Mouse (Mus musculus): ENCODE data around the gene Idi2.
"Not testable (repeated sequence)": the region's sequence is repeated elsewhere in the genome, so short reads cannot be mapped to it uniquely, and the experiment has no call there.

- TF ChIP-seq CTCF (IDR thresholded peaks at IDR 0.05 in 2 of 3, conservative IDR thresholded peaks at IDR 0.05 in 1 of 3; ENCODE audit: control insufficient read depth in 1 of 3, insufficient read depth in 1 of 3, low read depth in 2 of 3, low read length in 3 of 3, poor library complexity in 1 of 3, severe bottlenecking in 1 of 3); POLR2A (IDR thresholded peaks at IDR 0.05; ENCODE audit: control insufficient read depth in 1 of 2, insufficient read depth in 1 of 2, low read depth in 1 of 2, low read length in 2 of 2, poor library complexity in 1 of 2): not testable (repeated sequence)
These were observed 6.9 kb downstream of the Idi2 start for GRCm38 (mm10) chr13:8959554-8959953.
